Mouse (Mus musculus) kidney, adult 18-20 months (tissue): Measurements from ENCODE around the gene Carns1.
"Not testable (repeated sequence)": the region's sequence is repeated elsewhere in the genome, so short reads cannot be mapped to it uniquely, and the experiment has no call there.

Experiments used
- DNase-seq: peaks from one replicate; pipeline ENCODE4 v3.0.0; 2021

The Carns1 gene

GRCm38 (mm10) chr19:4149764-4150461 lies 25.4 kb downstream of the Carns1 start:
- DNase-seq, result no peak

GRCm38 (mm10) chr19:4149283-4149682 lies 26.0 kb downstream of the Carns1 start:
- no peak for DNase-seq

GRCm38 (mm10) chr19:4148819-4149218 lies 26.5 kb downstream of the Carns1 start:
- no peak for DNase-seq

- peak; percentile 99 for DNase-seq
These were observed 26.8 kb downstream of the Carns1 start, which contains the start of gene Coro1b for GRCm38 (mm10) chr19:4148491-4148806. Gene Coro1b (plus strand): TSS chr19:4148619.

- no peak for DNase-seq
These were observed 27.3 kb downstream of the Carns1 start for GRCm38 (mm10) chr19:4147782-4148490.

GRCm38 (mm10) chr19:4147022-4147405 lies 28.3 kb downstream of the Carns1 start:
- no peak for DNase-seq

GRCm38 (mm10) chr19:4146366-4147021 lies 28.8 kb downstream of the Carns1 start:
- DNase-seq, result no peak

GRCm38 (mm10) chr19:4145936-4146335 lies 29.3 kb downstream of the Carns1 start:
- no peak for DNase-seq

GRCm38 (mm10) chr19:4144550-4145498 lies 30.5 kb downstream of the Carns1 start:
- DNase-seq, result no peak

- DNase-seq, result no peak
These were observed 31.5 kb downstream of the Carns1 start, which contains the start of gene Cabp4 for GRCm38 (mm10) chr19:4143759-4144268. Gene Cabp4 (minus strand): TSS chr19:4144033.

- DNase-seq, result peak; percentile 51
These were observed 32.7 kb downstream of the Carns1 start for GRCm38 (mm10) chr19:4142416-4143173.

GRCm38 (mm10) chr19:4140147-4140546 lies 35.1 kb downstream of the Carns1 start:
- no peak for DNase-seq

- DNase-seq, result no peak
These were observed 35.8 kb downstream of the Carns1 start, which contains the start of gene Gpr152 for GRCm38 (mm10) chr19:4139446-4139845. Gene Gpr152 (plus strand): TSS chr19:4139787.

GRCm38 (mm10) chr19:4137913-4138312 lies 37.4 kb downstream of the Carns1 start:
- DNase-seq, result no peak

GRCm38 (mm10) chr19:4136463-4136862 lies 38.8 kb downstream of the Carns1 start:
- DNase-seq, result no peak

GRCm38 (mm10) chr19:4135963-4136345 lies 39.3 kb downstream of the Carns1 start:
- not testable (repeated sequence) for DNase-seq

- DNase-seq, result not testable (repeated sequence)
These were observed 39.9 kb downstream of the Carns1 start for GRCm38 (mm10) chr19:4135229-4135962.

GRCm38 (mm10) chr19:4134354-4134753 lies 40.9 kb downstream of the Carns1 start:
- DNase-seq, result no peak

GRCm38 (mm10) chr19:4131768-4132167 lies 43.5 kb downstream of the Carns1 start:
- DNase-seq, result no peak

GRCm38 (mm10) chr19:4131075-4131474 lies 44.2 kb downstream of the Carns1 start:
- no peak for DNase-seq

GRCm38 (mm10) chr19:4130106-4130505 lies 45.2 kb downstream of the Carns1 start:
- no peak for DNase-seq
